Mouse (Mus musculus) limb, embryonic 14.5 days (tissue): ENCODE results near the gene Trpm5. TPM values are rescaled to one million over a fixed set of nuclear protein-coding genes. Genes with fewer than 3 reads are reported as not detected.

Experiments
- ATAC-seq: fragments of 200-750 bp; cut with Nextera tagmentation; 2 replicates; pipeline ENCODE4 v1.8.0; 2017; ENCODE audit warnings: low read depth, moderate number of reproducible peaks, moderate TSS enrichment; ENCODE audit not compliant: low FRiP score
- DNase-seq: peaks from one replicate; pipeline ENCODE4 v3.0.0-alpha.2; 2015; ENCODE audit warnings: low spot score
- H3K27ac ChIP-seq: fragments of 300-500 bp; sonication (generic); replicated peaks from 2 replicates; pipeline ENCODE4 v1.5.1; 2014; ENCODE audit warnings: low read depth, mild to moderate bottlenecking, low read length, moderate library complexity, mixed read lengths
- H3K27me3 ChIP-seq: fragments of 300-500 bp; sonication (generic); 2 replicates; pipeline ENCODE4 v1.6.1; 2014; ENCODE audit warnings: low read length, mixed read lengths; ENCODE audit not compliant: control insufficient read depth, insufficient read depth
- H3K36me3 ChIP-seq: fragments of 300-500 bp; sonication (generic); 2 replicates; pipeline ENCODE4 v1.6.1; 2014; ENCODE audit warnings: mild to moderate bottlenecking, low read length, moderate library complexity, mixed read lengths; ENCODE audit not compliant: control insufficient read depth, insufficient read depth
- H3K4me1 ChIP-seq: fragments of 300-500 bp; sonication (generic); 2 replicates; pipeline ENCODE4 v1.6.1; 2014; ENCODE audit warnings: antibody characterized with exemption, low read length, mixed read lengths; ENCODE audit not compliant: control insufficient read depth, insufficient read depth
- H3K4me2 ChIP-seq: fragments of 300-500 bp; sonication (generic); replicated peaks from 2 replicates; pipeline ENCODE4 v1.6.1; 2014; ENCODE audit warnings: low read depth, mild to moderate bottlenecking, low read length, moderate library complexity; ENCODE audit not compliant: severe bottlenecking
- H3K4me3 ChIP-seq: fragments of 300-500 bp; sonication (generic); replicated peaks from 2 replicates; pipeline ENCODE4 v1.5.1; 2014; ENCODE audit warnings: low read length
- H3K9ac ChIP-seq: fragments of 300-500 bp; sonication (generic); 2 replicates; pipeline ENCODE4 v1.6.1; 2014; ENCODE audit warnings: mild to moderate bottlenecking, low read depth, low read length, moderate library complexity; ENCODE audit not compliant: severe bottlenecking
- H3K9me3 ChIP-seq: fragments of 300-500 bp; sonication (generic); 2 replicates; pipeline ENCODE4 v1.6.1; 2016; ENCODE audit warnings: low read length; ENCODE audit not compliant: control insufficient read depth
- POLR2A ChIP-seq: fragments of 200-500 bp; IDR thresholded peaks from 2 replicates; pipeline ENCODE4 v1.8.0; 2012; ENCODE audit warnings: inconsistent platforms, mild to moderate bottlenecking, moderate library complexity, borderline replicate concordance; ENCODE audit not compliant: insufficient read depth, insufficient read length; ENCODE audit errors: extremely low read depth
- WGBS: fragments of 180-500 bp; shearing (Covaris S2); extraction: QIAGEN DNeasy Blood & Tissue Kit; methylation state at CpG from one replicate; pipeline ENCODE4 v1.1.7; 2014; 5-methylcytosine and 5-hydroxymethylcytosine counted together
- polyA plus RNA-seq, 2 experiments: library from polyadenylated mRNA; depleted of rRNA in 1 of 2; stranded (reverse) in 1 of 2; unstranded in 1 of 2; fragments of >200 nt; fragmentation: Nextera tagmentation in 1 of 2; extraction: Ambion mirVana in 1 of 2; gene quantifications; 2 replicates each; pipeline versions ENCODE4 v1.2.1 to v1.2.3; 2012 to 2014

Gene Trpm5
- polyA plus RNA-seq, 2 experiments: 24.1 to 63.4 TPM

GRCm38 (mm10) chr7:143057023-143057422, 37.4 kb downstream of the Trpm5 start:
- no peak overlapping the region for H3K4me2 ChIP-seq

GRCm38 (mm10) chr7:143055499-143056186, 38.8 kb downstream of the Trpm5 start:
- peak overlapping the region; percentile 94 for H3K4me2 ChIP-seq
- DNase-seq (no peak), ATAC-seq (no peak)
- H3K9ac ChIP-seq: peak overlapping the region; percentile 94; the same call in 1 of the 2 replicates
- peaks cover 50% of the 10 kb centered on the region for H3K4me1 ChIP-seq
- peak overlapping the region; percentile 99 for H3K4me3 ChIP-seq
- H3K9me3 ChIP-seq: no peaks in the 10 kb centered on the region
- no peaks in the 10 kb centered on the region for H3K27me3 ChIP-seq
- peaks cover 38% of the 10 kb centered on the region for H3K36me3 ChIP-seq
- WGBS: 84% methylated on average over 11 of the region's 11 CpGs
- TF ChIP-seq POLR2A: no peak
- H3K27ac ChIP-seq: no peak overlapping the region

More at GRCm38 (mm10) chr7:143057023-143057422, 37.4 kb downstream of the Trpm5 start:
- Histone ChIP-seq H3K27ac (no peak overlapping the region), H3K9me3 (no peaks in the 10 kb centered on the region), H3K9ac (no peak overlapping the region), H3K36me3 (peaks cover 52% of the 10 kb centered on the region), H3K4me1 (peaks cover 50% of the 10 kb centered on the region), H3K27me3 (no peaks in the 10 kb centered on the region), H3K4me3 (no peak overlapping the region)
- 84% methylated on average over 5 of the region's 5 CpGs for WGBS
- ATAC-seq (no peak), DNase-seq (no peak)
- TF ChIP-seq POLR2A: no peak

GRCm38 (mm10) chr7:143055001-143055400, 39.4 kb downstream of the Trpm5 start:
- Histone ChIP-seq H3K36me3 (peaks cover 32% of the 10 kb centered on the region), H3K4me3 (peak overlapping the region; percentile 99), H3K9ac (peak overlapping the region; percentile 94), H3K9me3 (no peaks in the 10 kb centered on the region), H3K4me1 (peaks cover 50% of the 10 kb centered on the region), H3K27me3 (no peaks in the 10 kb centered on the region), H3K4me2 (peak overlapping the region; percentile 94), H3K27ac (no peak overlapping the region)
- ATAC-seq (no peak), DNase-seq (no peak)
- TF ChIP-seq POLR2A: no peak
- WGBS: 88% methylated on average over 3 of the region's 3 CpGs

- Histone ChIP-seq H3K4me3 (peak overlapping the region; percentile 99), H3K9me3 (no peaks in the 10 kb centered on the region), H3K27ac (no peak overlapping the region), H3K27me3 (no peaks in the 10 kb centered on the region), H3K36me3 (peaks cover 29% of the 10 kb centered on the region), H3K4me2 (peak overlapping the region; percentile 94), H3K9ac (peak overlapping the region; percentile 94), H3K4me1 (peaks cover 50% of the 10 kb centered on the region)
- no peak for DNase-seq
- WGBS: 39% methylated on average over 3 of the region's 3 CpGs
- no peak for ATAC-seq
- TF ChIP-seq POLR2A: no peak
These were observed 39.9 kb downstream of the Trpm5 start for GRCm38 (mm10) chr7:143054612-143054965.

GRCm38 (mm10) chr7:143053961-143054611, 40.4 kb downstream of the Trpm5 start:
- WGBS: 46% methylated on average over 11 of the region's 11 CpGs
- ATAC-seq (no peak), DNase-seq (no peak)
- H3K27me3 ChIP-seq: no peaks in the 10 kb centered on the region
- H3K4me2 ChIP-seq: peak overlapping the region; percentile 94
- no peak overlapping the region for H3K27ac ChIP-seq
- peak overlapping the region; percentile 94 for H3K9ac ChIP-seq
- H3K4me1 ChIP-seq: peaks cover 50% of the 10 kb centered on the region
- H3K36me3 ChIP-seq: peaks cover 29% of the 10 kb centered on the region
- no peaks in the 10 kb centered on the region for H3K9me3 ChIP-seq
- H3K4me3 ChIP-seq: peak overlapping the region; percentile 99
- no peak for TF ChIP-seq POLR2A
